Mouse (Mus musculus) brain, embryonic 14.5 days (tissue): ENCODE results near the gene Nphs1. TPM values are rescaled to one million over a fixed set of nuclear protein-coding genes. Genes with fewer than 3 reads are reported as not detected.

Experiments
- DNase-seq: peaks from one replicate; pipeline ENCODE4 v3.0.0-alpha.2; 2011; ENCODE audit warnings: low read depth
- CTCF ChIP-seq: fragments of 200-500 bp; IDR thresholded peaks from 2 replicates; pipeline ENCODE4 v1.5.1; 2012; ENCODE audit warnings: inconsistent platforms, mild to moderate bottlenecking, moderate library complexity, borderline replicate concordance; ENCODE audit not compliant: insufficient read depth, insufficient read length; ENCODE audit errors: extremely low read depth
- POLR2A ChIP-seq: fragments of 200-500 bp; IDR thresholded peaks from 2 replicates; pipeline ENCODE4 v1.6.1; 2012; ENCODE audit warnings: mild to moderate bottlenecking, inconsistent platforms, borderline replicate concordance; ENCODE audit not compliant: poor library complexity, insufficient read depth, insufficient read length, severe bottlenecking; ENCODE audit errors: extremely low read depth
- polyA plus RNA-seq: library from polyadenylated mRNA; depleted of rRNA; stranded (reverse); fragments of >200 nt; gene quantifications from 2 replicates; pipeline ENCODE4 v1.2.3, GENCODE M21; 2012; rRNA removed

The Nphs1 gene
- polyA plus RNA-seq, 1 experiment, result 3.2 TPM

DNA sequence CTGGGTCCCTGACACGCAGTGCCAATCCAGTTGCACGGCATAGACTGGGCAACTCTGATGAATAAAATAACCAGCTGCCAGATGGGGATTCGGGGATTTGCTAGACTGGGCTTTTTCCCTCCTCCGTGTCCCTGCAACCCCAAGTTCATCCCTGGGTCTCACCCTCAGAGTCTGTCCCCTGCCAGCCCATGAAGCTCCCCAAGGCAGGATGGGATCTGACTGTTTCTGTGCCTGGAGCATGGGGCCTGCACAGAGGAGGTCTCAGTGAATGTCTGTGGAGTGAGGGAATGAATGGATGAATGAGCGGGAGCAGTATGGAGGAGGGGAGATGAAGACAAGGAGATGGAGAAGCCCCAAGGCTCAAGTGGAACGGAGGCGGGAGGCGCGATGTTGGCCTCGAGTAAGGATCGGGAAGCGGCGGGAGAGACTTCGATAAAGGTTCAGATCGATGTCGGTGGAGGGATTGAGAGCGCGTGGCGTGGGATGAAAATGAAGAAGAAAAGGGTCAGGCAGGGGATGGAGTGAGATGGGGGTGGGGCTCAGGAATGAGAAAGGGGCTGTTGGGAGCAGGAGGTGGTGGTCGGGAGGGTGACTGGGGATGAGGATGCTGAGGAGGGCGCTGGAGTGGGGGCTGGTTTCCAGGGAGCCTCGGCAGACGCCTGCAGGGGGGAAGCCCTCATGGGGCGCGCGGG, 76.0 kb downstream of the Nphs1 start:
- TF ChIP-seq POLR2A (no peak), CTCF (no peak)
- DNase-seq, result peak; percentile 68

DNA sequence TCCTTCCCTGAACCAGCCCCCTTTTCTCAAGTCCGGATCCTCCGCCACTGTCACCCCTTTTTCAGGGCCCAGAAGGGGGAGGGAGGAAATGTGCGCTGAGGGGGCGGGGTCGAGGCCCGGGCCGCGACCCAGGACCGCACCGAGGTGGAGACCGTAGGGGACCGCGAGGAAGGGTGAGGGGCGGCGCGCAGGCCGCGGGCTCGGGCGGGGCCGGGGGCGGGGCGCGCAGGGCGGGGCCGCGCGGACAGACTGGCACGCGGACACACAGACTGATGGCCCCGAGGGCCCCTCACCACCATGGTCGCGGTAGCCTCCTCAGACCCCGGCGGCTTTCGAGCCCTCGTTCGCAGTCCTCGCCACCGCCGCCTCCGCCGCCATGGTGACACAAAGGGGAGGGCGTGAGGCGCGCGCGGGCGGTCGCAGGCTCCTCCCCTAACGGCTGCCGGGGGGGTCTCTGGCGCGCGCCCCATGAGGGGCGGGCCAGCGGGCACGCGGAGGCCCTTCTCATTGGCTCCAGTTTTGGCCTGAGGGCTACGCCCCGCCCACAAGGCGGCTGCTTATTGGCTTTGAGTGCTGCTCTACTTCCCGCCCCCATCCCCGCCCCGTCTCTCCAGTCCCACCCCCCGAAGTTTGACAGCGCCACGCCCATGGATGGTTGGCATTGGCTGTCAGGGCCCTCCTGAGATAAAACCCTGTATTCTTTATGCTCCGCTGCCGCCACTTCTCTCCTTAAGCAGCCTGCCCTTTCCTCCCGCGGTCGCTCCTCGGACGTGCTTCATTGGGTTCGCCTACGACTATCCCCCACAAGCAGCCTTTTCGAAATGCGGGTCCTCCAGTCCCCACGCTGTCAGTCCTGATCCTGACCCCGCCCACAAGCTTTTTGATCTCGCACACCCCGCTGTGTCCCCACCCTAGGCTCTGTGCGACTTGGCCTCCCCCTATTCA, 76.8 kb downstream of the Nphs1 start, which contains the start of gene Arhgap33:
Gene Arhgap33 (minus strand): TSS at position 428 of the 945 bp plus-strand sequence.
- TF ChIP-seq CTCF (no peak), POLR2A (peak; percentile 64)
- DNase-seq, result peak; percentile 99

Other genes with a start within 250 kb of the Nphs1 start
- 245 and 362 TPM in 2 replicates for gene Polr2i, start 226.4 kb upstream of the Nphs1 start, polyA plus RNA-seq
- gene Tbcb, start 226.0 kb upstream of the Nphs1 start, polyA plus RNA-seq, result 177 and 180 TPM in 2 replicates
- gene Ovol3, start 222.6 kb upstream of the Nphs1 start, polyA plus RNA-seq, result 0.12 and 0.14 TPM in 2 replicates
- 0.11 and 0.12 TPM in 2 replicates for gene Thap8, start 178.2 kb upstream of the Nphs1 start, polyA plus RNA-seq
- gene Wdr62, start 177.9 kb upstream of the Nphs1 start, polyA plus RNA-seq, result 15.2 and 26.2 TPM in 2 replicates
- 233 and 314 TPM in 2 replicates for gene Clip3, start 166.6 kb upstream of the Nphs1 start, polyA plus RNA-seq
- 131 and 198 TPM in 2 replicates for gene Alkbh6, start 149.6 kb upstream of the Nphs1 start, polyA plus RNA-seq
- 28.5 and 36.3 TPM in 2 replicates for gene Syne4, start 143.5 kb upstream of the Nphs1 start, polyA plus RNA-seq
- 0.36 and 0.37 TPM in 2 replicates for gene E130208F15Rik, start 136.6 kb upstream of the Nphs1 start, polyA plus RNA-seq
- gene Sdhaf1, start 134.4 kb upstream of the Nphs1 start, polyA plus RNA-seq, result 17.6 and 24.7 TPM in 2 replicates
- 29.1 and 39.2 TPM in 2 replicates for gene Lrfn3, start 95.5 kb upstream of the Nphs1 start, polyA plus RNA-seq
- gene Tyrobp, start 44.6 kb upstream of the Nphs1 start, polyA plus RNA-seq, result 21.7 and 27.8 TPM in 2 replicates
- 0.90 and 1.4 TPM in 2 replicates for gene Hcst, start 38.5 kb upstream of the Nphs1 start, polyA plus RNA-seq
- gene Nfkbid, start 36.6 kb upstream of the Nphs1 start, polyA plus RNA-seq, result 2.3 and 3.6 TPM in 2 replicates
- 571 and 616 TPM in 2 replicates for gene Aplp1, start 12.8 kb upstream of the Nphs1 start, polyA plus RNA-seq
- gene Kirrel2, start 625 bp upstream of the Nphs1 start, polyA plus RNA-seq, result 0.85 and 3.3 TPM in 2 replicates
- 0.05 and 0.26 TPM in 2 replicates for gene Prodh2, start 35.3 kb downstream of the Nphs1 start, polyA plus RNA-seq
- 241 and 276 TPM in 2 replicates for gene Arhgap33, start 76.7 kb downstream of the Nphs1 start, polyA plus RNA-seq
- gene Hspb6, start 93.9 kb downstream of the Nphs1 start, polyA plus RNA-seq, result 8.4 and 8.7 TPM in 2 replicates
- 24.1 and 27.9 TPM in 2 replicates for gene Proser3, start 94.0 kb downstream of the Nphs1 start, polyA plus RNA-seq
- 45.1 and 53.9 TPM in 2 replicates for gene Lin37, start 101.5 kb downstream of the Nphs1 start, polyA plus RNA-seq
- 69.3 and 95.4 TPM in 2 replicates for gene U2af1l4, start 105.0 kb downstream of the Nphs1 start, polyA plus RNA-seq
- gene Gm49396, start 105.0 kb downstream of the Nphs1 start, polyA plus RNA-seq, result 4.9 and 8.7 TPM in 2 replicates
- 102 and 154 TPM in 2 replicates for gene Psenen, start 105.3 kb downstream of the Nphs1 start, polyA plus RNA-seq
- 6.5 and 8.7 TPM in 2 replicates for gene Igflr1, start 107.1 kb downstream of the Nphs1 start, polyA plus RNA-seq
- 69.7 and 72.2 TPM in 2 replicates for gene Kmt2b, start 130.4 kb downstream of the Nphs1 start, polyA plus RNA-seq
- 0.37 and 0.47 TPM in 2 replicates for gene Zbtb32, start 140.6 kb downstream of the Nphs1 start, polyA plus RNA-seq
- 2.7 and 3.9 TPM in 2 replicates for gene Upk1a, start 154.5 kb downstream of the Nphs1 start, polyA plus RNA-seq
- 823 and 962 TPM in 2 replicates for gene Cox6b1, start 167.8 kb downstream of the Nphs1 start, polyA plus RNA-seq
- gene Etv2, start 177.5 kb downstream of the Nphs1 start, polyA plus RNA-seq, result not detected in 2 replicates
- 91.6 and 103 TPM in 2 replicates for gene Rbm42, start 192.0 kb downstream of the Nphs1 start, polyA plus RNA-seq
- gene Haus5, start 206.7 kb downstream of the Nphs1 start, polyA plus RNA-seq, result 21.9 and 36.6 TPM in 2 replicates
- gene Pmis2, start 213.3 kb downstream of the Nphs1 start, polyA plus RNA-seq, result not detected in 2 replicates
- gene 2200002J24Rik, start 240.6 kb downstream of the Nphs1 start, polyA plus RNA-seq, result 0.32 TPM in 1 of 2 replicates, not detected in the other